Mouse (Mus musculus) cerebellum, adult 11 months (tissue): ENCODE data around the gene Zfc3h1.

ENCODE experiments used
- DNase-seq: peaks from one replicate; pipeline ENCODE4 v3.0.0; 2022

The Zfc3h1 gene

DNA sequence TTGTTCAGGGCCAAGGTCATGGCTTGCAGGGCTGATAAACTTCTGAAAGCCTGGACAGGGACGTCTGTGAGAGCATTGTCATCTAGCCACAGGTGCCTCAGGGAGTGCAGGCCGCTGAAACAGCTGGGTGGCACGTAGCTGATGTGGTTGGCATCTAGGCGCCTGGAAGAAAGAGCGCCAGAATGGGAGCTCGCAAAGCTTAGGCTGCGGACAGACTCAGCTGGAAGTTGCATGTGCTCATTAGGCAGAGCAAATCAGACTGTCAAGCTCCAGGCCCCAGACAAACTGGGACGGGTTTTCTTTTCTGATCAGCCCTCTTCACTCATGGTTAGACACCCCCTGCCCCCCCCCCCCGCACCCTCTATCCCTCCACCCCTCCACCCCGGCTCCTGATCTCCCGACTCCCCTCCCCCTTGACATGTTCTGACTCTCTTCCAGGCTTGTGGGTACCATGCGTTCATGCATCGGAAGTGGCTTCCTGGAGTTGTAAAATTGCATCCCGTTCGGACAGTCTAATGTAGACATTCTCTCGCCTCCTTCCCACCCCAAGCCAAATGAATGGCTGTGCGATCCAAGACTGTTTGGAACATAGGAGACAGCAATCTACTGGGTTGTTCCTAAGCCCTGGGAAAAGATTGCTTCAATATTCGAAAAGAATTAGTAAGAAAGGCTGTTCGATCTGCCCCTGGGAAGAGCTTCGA is 93.8 kb downstream of the Zfc3h1 start:
- no peak for DNase-seq
